Mouse (Mus musculus): ENCODE measurements around the gene A630095N17Rik.

DNA sequence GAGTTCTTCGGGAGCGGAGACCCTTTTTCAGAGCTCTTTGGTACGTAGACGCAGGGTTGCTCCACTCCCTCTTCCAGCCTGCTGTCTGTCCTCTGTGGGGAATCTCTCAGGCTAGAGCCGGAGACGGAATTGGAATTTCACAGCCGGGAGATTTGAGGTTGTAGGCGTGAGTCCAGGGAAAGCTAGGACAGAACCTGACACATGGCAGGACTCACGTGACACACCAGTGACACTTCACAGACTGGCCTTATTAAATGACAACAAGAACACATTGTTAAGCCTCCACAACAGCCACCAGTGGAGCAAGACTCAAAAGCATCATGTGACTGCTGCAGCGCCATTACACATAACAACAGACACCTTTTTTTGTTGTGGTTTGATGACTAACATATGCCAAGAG lies 7.7 kb upstream of the A630095N17Rik start:
- TF ChIP-seq CHD2 (IDR thresholded peaks at IDR 0.05; ENCODE audit: low read depth, low read length) (no peak), MAFK (IDR thresholded peaks at IDR 0.05; ENCODE audit: insufficient read depth, low read depth, low read length) (no peak)

All from ES-E14 (cell line).